Comparison of ENCODE assay signal across 14 mouse cellular contexts in genomic region chr6:51104336-51104735, GRCm38 (mm10).
A peak's percentile ranks its signal among the peaks of the same experiment; 100 is the strongest.
DNase-seq lines count a peak whose midpoint lies in the region; ATAC-seq lines count a peak whose summit lies in the region.
"Had no signal": no experiment of that assay in that cellular context is flagged by ENCODE, and none has a peak within 500 bp of the region (broad histone marks: within the 10 kb centered on the region; RNA-seq: fewer than 3 reads in every experiment).

No protein-coding gene starts in this region.

- 71% methylated on average over 5 of the region's 5 CpGs for WGBS in intestine, embryonic 14.5 days
- 74% methylated on average over 5 of the region's 5 CpGs for WGBS in intestine, embryonic 15.5 days
- 45% methylated on average over 5 of the region's 5 CpGs for WGBS in embryonic facial prominence, embryonic 14.5 days
- 69% methylated on average over 5 of the region's 5 CpGs for WGBS in intestine, embryonic 16.5 days

- ATAC-seq in intestine, embryonic 14.5 days (replicated peaks; ENCODE audit: low FRiP score, low TSS enrichment, low read depth): no peak
- no peak for ATAC-seq in intestine, embryonic 15.5 days
- no peak for ATAC-seq in embryonic facial prominence, embryonic 14.5 days (ENCODE audit: low read depth)
- ATAC-seq in intestine, embryonic 16.5 days: no peak

- no peaks in the 10 kb centered on the region for H3K36me3 ChIP-seq in intestine, embryonic 14.5 days (ENCODE audit: control insufficient read depth, insufficient read depth, low read length)
- H3K36me3 ChIP-seq in intestine, embryonic 15.5 days: no peaks in the 10 kb centered on the region
- H3K36me3 ChIP-seq in embryonic facial prominence, embryonic 14.5 days (ENCODE audit: control insufficient read depth, insufficient read depth, low read length): no peaks in the 10 kb centered on the region
- no peaks in the 10 kb centered on the region for H3K36me3 ChIP-seq in intestine, embryonic 16.5 days (ENCODE audit: control insufficient read depth, insufficient read depth, low read length)
- H3K36me3 ChIP-seq: liver, embryonic 13.5 days had no signal

- peak overlapping the region; percentile 51; the same call in 1 of the 2 replicates for H3K27ac ChIP-seq in intestine, embryonic 14.5 days (ENCODE audit: low read depth)
- no peak overlapping the region for H3K27ac ChIP-seq in intestine, embryonic 15.5 days
- H3K27ac ChIP-seq in embryonic facial prominence, embryonic 14.5 days (replicated peaks; ENCODE audit: low read depth, low read length): peak overlapping the region; percentile 85
- H3K27ac ChIP-seq in intestine, embryonic 16.5 days (ENCODE audit: low read length): peak overlapping the region; percentile 73
- H3K27ac ChIP-seq: liver, embryonic 13.5 days had no signal

- no peaks in the 10 kb centered on the region for H3K27me3 ChIP-seq in intestine, embryonic 14.5 days (replicated peaks; ENCODE audit: control insufficient read depth, insufficient read depth, low read length)
- H3K27me3 ChIP-seq in intestine, embryonic 15.5 days (replicated peaks): no peaks in the 10 kb centered on the region
- no peaks in the 10 kb centered on the region for H3K27me3 ChIP-seq in embryonic facial prominence, embryonic 14.5 days (replicated peaks; ENCODE audit: control insufficient read depth, insufficient read depth, low read length)
- H3K27me3 ChIP-seq in intestine, embryonic 16.5 days (replicated peaks; ENCODE audit: control insufficient read depth, insufficient read depth, low read length): no peaks in the 10 kb centered on the region
- H3K27me3 ChIP-seq: liver, embryonic 13.5 days had no signal

- no peak overlapping the region for H3K4me2 ChIP-seq in intestine, embryonic 14.5 days (ENCODE audit: low read length)
- H3K4me2 ChIP-seq in intestine, embryonic 15.5 days (replicated peaks): no peak overlapping the region
- no peak overlapping the region for H3K4me2 ChIP-seq in embryonic facial prominence, embryonic 14.5 days (ENCODE audit: low read depth, low read length)
- H3K4me2 ChIP-seq in intestine, embryonic 16.5 days (ENCODE audit: low read depth, low read length): no peak overlapping the region
- H3K4me2 ChIP-seq: liver, embryonic 13.5 days had no signal

- DNase-seq in intestine, embryonic 14.5 days (ENCODE audit: low spot score): no peak
- peak; percentile 39 for DNase-seq in NIH3T3 (ENCODE audit: low read depth)
- DNase-seq in embryonic facial prominence, embryonic 14.5 days (ENCODE audit: low spot score): peak; percentile 75
- DNase-seq in urinary bladder, postnatal 36 days (ENCODE audit: low spot score in 2 of 2): no peak
- DNase-seq in urinary bladder, adult 18-20 months (ENCODE audit: low spot score in 2 of 2): no peak
- no peak for DNase-seq in neural tube, embryonic 10.5 days (ENCODE audit: extremely low spot score, low spot score)
- DNase-seq: adrenal gland, postnatal 36 days; cerebellum, adult 2 months; gastrocnemius, postnatal 10 days; liver, embryonic 13.5 days; thymus, postnatal 4 days had no signal

- no peaks in the 10 kb centered on the region for H3K9me3 ChIP-seq in intestine, embryonic 14.5 days (ENCODE audit: control insufficient read depth, low read length)
- no peaks in the 10 kb centered on the region for H3K9me3 ChIP-seq in intestine, embryonic 15.5 days
- no peaks in the 10 kb centered on the region for H3K9me3 ChIP-seq in embryonic facial prominence, embryonic 14.5 days (ENCODE audit: control insufficient read depth, low read length)
- H3K9me3 ChIP-seq in intestine, embryonic 16.5 days (ENCODE audit: control insufficient read depth, low read length): no peaks in the 10 kb centered on the region
- H3K9me3 ChIP-seq: liver, embryonic 13.5 days had no signal

- no peak overlapping the region for H3K4me3 ChIP-seq in intestine, embryonic 14.5 days (ENCODE audit: low read depth, low read length)
- H3K4me3 ChIP-seq in intestine, embryonic 15.5 days (replicated peaks): no peak overlapping the region
- H3K4me3 ChIP-seq in embryonic facial prominence, embryonic 14.5 days (ENCODE audit: low read depth, low read length): no peak overlapping the region
- no peak overlapping the region for H3K4me3 ChIP-seq in intestine, embryonic 16.5 days (ENCODE audit: low read length)
- H3K4me3 ChIP-seq: erythroblast, embryonic 14.5 days; liver, embryonic 13.5 days had no signal

- H3K9ac ChIP-seq in intestine, embryonic 14.5 days (ENCODE audit: low read length): no peak overlapping the region
- no peak overlapping the region for H3K9ac ChIP-seq in intestine, embryonic 15.5 days
- H3K9ac ChIP-seq in embryonic facial prominence, embryonic 14.5 days (ENCODE audit: low read depth, low read length): no peak overlapping the region
- H3K9ac ChIP-seq in intestine, embryonic 16.5 days (ENCODE audit: low read depth, low read length): no peak overlapping the region
- H3K9ac ChIP-seq: liver, embryonic 13.5 days had no signal

- peaks cover 12% of the 10 kb centered on the region for H3K4me1 ChIP-seq in intestine, embryonic 14.5 days (replicated peaks; ENCODE audit: control insufficient read depth, insufficient read depth, low read length)
- peaks cover 7% of the 10 kb centered on the region; the same call in 1 of the 2 replicates for H3K4me1 ChIP-seq in intestine, embryonic 15.5 days (replicated peaks)
- peaks cover 21% of the 10 kb centered on the region; the same call in 1 of the 2 replicates for H3K4me1 ChIP-seq in embryonic facial prominence, embryonic 14.5 days (ENCODE audit: control insufficient read depth, insufficient read depth, low read length)
- H3K4me1 ChIP-seq in intestine, embryonic 16.5 days (ENCODE audit: control insufficient read depth, insufficient read depth, low read length): peaks cover 9% of the 10 kb centered on the region; the same call in 1 of the 2 replicates
- H3K4me1 ChIP-seq: liver, embryonic 13.5 days had no signal

Comparison
In these comparisons a context has a peak if more than half of its experiments do, and no peak if none do; other contexts are left out.
1. DNase-seq: peak in NIH3T3 (single experiment) and embryonic facial prominence, embryonic 14.5 days (single experiment); none in intestine, embryonic 14.5 days (single experiment), urinary bladder, postnatal 36 days (0 of 2), urinary bladder, adult 18-20 months (0 of 2) and neural tube, embryonic 10.5 days (single experiment).